Mouse (Mus musculus): ENCODE data around the gene Tex46.

Gene Tex46

GRCm38 (mm10) chr4:136631237-136631994 is 21.2 kb downstream of the Tex46 start:
- DNase-seq (ENCODE audit: extremely low spot score), result no peak

DNA sequence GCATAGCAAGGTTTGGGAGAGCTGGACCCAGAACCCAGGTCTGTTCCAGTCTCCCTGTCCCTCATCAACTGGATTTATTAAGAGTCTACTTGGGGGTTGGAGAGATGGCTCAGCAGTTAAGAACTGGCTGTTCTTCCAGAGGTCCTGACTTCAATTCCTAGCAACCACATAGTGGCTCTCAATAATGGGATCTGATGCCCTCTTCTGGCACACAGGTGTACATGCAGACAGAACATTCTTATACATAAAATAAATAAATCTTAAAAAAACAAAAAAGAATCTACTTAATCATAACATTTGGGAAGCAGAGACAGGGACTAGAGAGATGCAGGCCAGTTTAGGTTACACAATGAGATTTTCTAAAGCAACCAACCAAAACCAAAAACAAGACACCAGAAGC is 25.8 kb downstream of the Tex46 start:
- DNase-seq (ENCODE audit: extremely low spot score), result no peak

DNA sequence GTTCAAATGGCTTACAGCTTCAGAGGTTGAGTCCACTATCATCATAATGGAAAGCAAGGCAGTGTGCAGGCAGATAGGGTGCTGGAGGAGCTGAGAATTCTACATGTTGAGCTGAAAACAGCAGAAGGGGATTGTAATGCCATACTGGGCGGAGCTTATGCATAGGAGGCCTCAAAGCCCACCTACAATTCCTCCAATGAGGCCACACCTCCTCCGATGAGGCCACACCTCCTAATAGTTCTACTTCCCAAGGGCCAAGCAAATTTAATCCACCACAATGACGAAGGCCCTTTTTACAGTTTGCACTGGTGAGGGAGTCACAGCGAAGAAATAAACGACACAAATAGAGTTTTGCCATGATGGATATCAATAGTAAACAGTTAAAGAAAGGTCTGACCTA is 26.3 kb downstream of the Tex46 start:
- DNase-seq (ENCODE audit: extremely low spot score), result no peak

GRCm38 (mm10) chr4:136636983-136637562 is 26.8 kb downstream of the Tex46 start:
- peak; percentile 25 for DNase-seq (ENCODE audit: extremely low spot score)

GRCm38 (mm10) chr4:136637563-136638229 is 27.5 kb downstream of the Tex46 start:
- peak; percentile 38 for DNase-seq (ENCODE audit: extremely low spot score)

DNA sequence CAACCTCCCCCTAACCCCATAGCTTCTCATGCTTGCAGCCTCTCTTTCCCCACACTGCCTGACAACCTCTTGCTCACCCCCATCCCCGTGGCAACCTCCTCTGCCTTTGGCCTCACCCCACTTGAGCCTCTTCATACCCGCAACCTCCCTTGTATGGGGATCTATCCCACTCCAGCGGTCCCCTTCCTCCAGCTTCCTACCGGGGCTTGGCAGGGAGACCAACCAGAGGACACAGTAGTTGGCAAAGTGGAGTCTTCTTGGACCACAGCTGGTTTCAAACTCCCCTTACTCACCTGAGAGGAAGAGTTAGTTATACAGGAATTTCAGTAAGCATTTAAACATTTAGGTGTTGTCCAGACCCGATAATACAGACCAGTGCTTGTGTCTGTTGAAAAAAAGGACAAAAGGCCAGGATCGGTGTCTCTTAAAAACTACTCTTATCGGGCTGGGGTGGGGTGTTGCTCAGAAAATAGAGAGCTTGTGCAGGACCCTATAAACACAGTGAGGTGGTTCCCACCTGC is 28.1 kb downstream of the Tex46 start:
- DNase-seq (ENCODE audit: extremely low spot score), result peak; percentile 40

- peak; percentile 68 for DNase-seq (ENCODE audit: extremely low spot score)
These were observed 28.7 kb downstream of the Tex46 start for GRCm38 (mm10) chr4:136638890-136639289.

- peak; percentile 88 for DNase-seq (ENCODE audit: extremely low spot score)
These were observed 38.8 kb downstream of the Tex46 start for GRCm38 (mm10) chr4:136648922-136649479.

GRCm38 (mm10) chr4:136649480-136650196 is 39.4 kb downstream of the Tex46 start:
- no peak for DNase-seq (ENCODE audit: extremely low spot score)

DNA sequence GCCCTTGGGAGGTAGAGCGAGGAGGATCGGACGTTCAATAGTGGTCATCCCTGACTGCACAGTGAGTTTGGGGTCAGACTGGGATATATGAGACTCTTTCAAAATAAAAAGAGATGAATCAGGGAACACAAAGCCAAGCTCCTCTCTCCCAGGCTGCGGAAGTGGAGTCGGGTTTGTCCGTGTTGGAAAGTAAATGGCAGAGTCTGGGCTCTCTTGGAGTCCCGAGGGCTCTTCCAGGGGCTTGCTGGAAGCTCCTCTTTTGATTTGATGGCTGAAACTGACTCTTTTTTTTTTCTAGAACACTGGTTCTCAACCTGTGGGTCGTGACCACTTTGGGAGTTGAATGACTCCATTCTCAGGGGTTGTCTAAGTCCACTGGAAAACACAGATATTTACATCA is 40.0 kb downstream of the Tex46 start:
- no peak for DNase-seq (ENCODE audit: extremely low spot score)

- peak; percentile 63 for DNase-seq (ENCODE audit: extremely low spot score)
These were observed 41.1 kb downstream of the Tex46 start for GRCm38 (mm10) chr4:136651357-136651811.

- no peak for DNase-seq (ENCODE audit: extremely low spot score)
These were observed 41.8 kb downstream of the Tex46 start for GRCm38 (mm10) chr4:136651882-136652527.

GRCm38 (mm10) chr4:136652528-136652910 is 42.3 kb downstream of the Tex46 start:
- no peak for DNase-seq (ENCODE audit: extremely low spot score)

DNA sequence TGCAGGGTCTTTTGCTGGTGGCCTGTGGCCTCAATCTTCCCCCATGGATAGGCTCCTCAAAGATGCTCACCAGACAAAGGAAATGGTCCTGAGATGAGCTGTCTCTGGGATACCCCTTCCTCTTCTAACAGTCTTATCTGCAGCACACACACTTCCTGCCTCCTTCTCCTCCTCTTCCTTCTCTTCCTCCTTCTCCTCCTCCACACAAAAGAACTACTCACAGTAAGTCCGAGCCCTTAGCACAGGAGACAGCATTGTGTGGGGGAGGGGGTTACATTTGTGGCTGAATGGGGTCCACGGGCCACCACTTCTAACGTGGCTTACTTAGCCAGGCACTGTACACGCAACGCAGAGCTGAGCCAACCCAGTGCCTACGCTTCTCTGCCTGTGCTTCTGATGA is 42.8 kb downstream of the Tex46 start:
- no peak for DNase-seq (ENCODE audit: extremely low spot score)

DNA sequence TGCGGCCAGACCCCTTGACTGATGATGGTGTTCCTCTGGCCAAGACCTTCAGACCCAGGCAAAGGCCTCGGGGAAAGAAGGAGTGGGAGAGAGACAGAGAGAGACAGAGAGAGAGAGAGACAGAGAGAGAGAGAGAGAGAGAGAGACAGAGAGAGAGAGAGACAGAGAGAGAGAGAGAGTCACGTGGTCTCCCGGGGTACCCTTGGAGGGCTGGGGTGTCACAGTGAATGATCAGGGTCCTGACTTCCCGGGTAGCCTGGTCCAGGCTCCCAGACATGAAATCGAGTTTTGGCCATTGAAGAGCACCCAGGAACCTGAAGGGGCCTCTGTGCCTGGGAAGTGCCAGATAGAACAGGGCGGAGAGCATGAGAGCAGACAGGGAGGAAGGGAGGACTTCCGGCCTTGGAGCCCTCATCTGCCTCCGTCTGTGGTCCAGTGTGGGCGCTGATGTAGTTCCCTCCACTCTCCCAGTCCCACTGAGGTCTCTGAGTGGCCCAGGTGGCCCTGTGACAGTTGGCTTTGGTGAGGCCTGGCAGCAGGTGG is 43.5 kb downstream of the Tex46 start:
- DNase-seq (ENCODE audit: extremely low spot score), result no peak

DNA sequence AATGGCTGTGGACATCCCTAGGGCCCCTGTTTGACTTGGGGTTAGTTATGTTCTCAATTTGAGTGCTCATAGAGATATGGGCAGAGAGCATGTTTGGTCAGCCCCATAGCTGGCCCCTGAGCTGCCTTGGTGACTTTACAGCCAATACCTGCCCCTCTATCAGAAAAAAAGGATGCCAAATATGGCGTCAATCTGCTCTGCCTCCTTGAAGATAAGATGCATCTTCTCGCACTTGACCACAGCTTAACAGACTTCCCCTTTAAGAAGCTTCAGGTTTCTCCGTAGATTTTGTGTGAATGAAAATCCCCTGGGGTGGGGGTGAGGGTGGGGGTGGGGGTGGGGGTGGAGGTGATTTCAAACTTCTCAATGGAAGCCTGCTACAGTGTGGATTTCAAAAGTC is 47.7 kb downstream of the Tex46 start:
- DNase-seq (ENCODE audit: extremely low spot score), result no peak
